Mouse (Mus musculus) embryonic facial prominence, embryonic 15.5 days (tissue): ENCODE measurements around the gene Nrm. TPM values are rescaled to one million over a fixed set of nuclear protein-coding genes. Genes with fewer than 3 reads are reported as not detected.

ENCODE experiments used
- ATAC-seq: fragments of 200-750 bp; cut with Nextera tagmentation; 2 replicates; pipeline ENCODE4 v1.8.0; 2017; ENCODE audit warnings: low read depth, moderate TSS enrichment; ENCODE audit not compliant: insufficient number of reproducible peaks, low FRiP score, low TSS enrichment
- H3K27ac ChIP-seq: fragments of 300-500 bp; sonication (generic); replicated peaks from 2 replicates; pipeline ENCODE4 v1.5.1; 2015; ENCODE audit warnings: mild to moderate bottlenecking, inconsistent platforms
- H3K27me3 ChIP-seq: fragments of 300-500 bp; sonication (generic); 2 replicates; pipeline ENCODE4 v1.6.1; 2015; ENCODE audit warnings: inconsistent platforms
- H3K36me3 ChIP-seq: fragments of 300-500 bp; sonication (generic); 2 replicates; pipeline ENCODE4 v1.6.1; 2015; ENCODE audit warnings: mild to moderate bottlenecking, inconsistent platforms
- H3K4me1 ChIP-seq: fragments of 300-500 bp; sonication (generic); 2 replicates; pipeline ENCODE4 v1.6.1; 2015; ENCODE audit warnings: inconsistent platforms
- H3K4me2 ChIP-seq: fragments of 300-500 bp; sonication (generic); replicated peaks from 2 replicates; pipeline ENCODE4 v1.6.1; 2015; ENCODE audit warnings: mild to moderate bottlenecking, inconsistent platforms
- H3K4me3 ChIP-seq: fragments of 300-500 bp; sonication (generic); replicated peaks from 2 replicates; pipeline ENCODE4 v1.5.1; 2015; ENCODE audit warnings: mild to moderate bottlenecking, inconsistent platforms
- H3K9ac ChIP-seq: fragments of 300-500 bp; sonication (generic); 2 replicates; pipeline ENCODE4 v1.6.1; 2015; ENCODE audit warnings: inconsistent platforms
- H3K9me3 ChIP-seq: fragments of 300-500 bp; sonication (generic); replicated peaks from 2 replicates; pipeline ENCODE4 v1.6.1; 2016; ENCODE audit warnings: inconsistent platforms
- WGBS: fragments of 180-500 bp; shearing (Covaris S2); methylation state at CpG from one replicate; pipeline ENCODE4 v1.1.7; 2015; 5-methylcytosine and 5-hydroxymethylcytosine counted together
- polyA plus RNA-seq: library from polyadenylated mRNA; unstranded; fragments of >200 nt; fragmentation: Nextera tagmentation; extraction: Ambion mirVana; gene quantifications from 2 replicates; pipeline ENCODE4 v1.2.1, GENCODE M21; 2015

Gene Nrm
- polyA plus RNA-seq, result 53.2 and 55.2 TPM in 2 replicates

- peak; percentile 89 for ATAC-seq
- under 1% methylated on average over 47 of the region's 47 CpGs for WGBS
- H3K4me1 ChIP-seq, result peaks cover 31% of the 10 kb centered on the region
Observed at GRCm38 (mm10) chr17:35861198-35861857, at the start of gene Nrm. Gene Nrm, plus strand, starts transcription at chr17:35861318.

DNA sequence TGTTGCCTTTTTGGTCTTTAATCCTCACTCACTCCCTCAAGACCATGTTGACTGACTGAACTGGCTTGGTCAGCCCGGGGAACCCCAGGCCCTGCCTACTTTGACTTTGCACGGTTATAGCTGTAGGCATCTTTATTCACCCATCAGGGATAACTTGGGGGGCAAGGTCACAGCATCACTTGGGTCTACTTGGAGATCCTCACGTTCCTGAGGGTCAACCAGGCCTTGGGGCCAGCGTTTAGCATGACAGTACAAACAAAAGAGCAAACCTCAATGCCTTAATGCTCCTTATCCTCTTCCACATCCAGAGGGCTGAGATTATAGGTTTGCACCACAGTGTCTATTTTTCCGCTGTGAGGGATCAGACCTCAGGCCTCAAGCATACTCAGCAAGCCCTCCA, 48.8 kb upstream of the Nrm start:
- no peak overlapping the region for H3K4me3 ChIP-seq
- no peak for ATAC-seq
- H3K27ac ChIP-seq, result peak overlapping the region; percentile 93
- H3K36me3 ChIP-seq, result no peaks in the 10 kb centered on the region
- H3K9ac ChIP-seq, result no peak overlapping the region
- WGBS, result 59% methylated on average over 5 of the region's 5 CpGs
- peaks cover 70% of the 10 kb centered on the region for H3K4me1 ChIP-seq
- no peak overlapping the region for H3K4me2 ChIP-seq
- no peaks in the 10 kb centered on the region for H3K27me3 ChIP-seq
- H3K9me3 ChIP-seq, result no peaks in the 10 kb centered on the region

More at GRCm38 (mm10) chr17:35861198-35861857, at the start of gene Nrm:
- Histone ChIP-seq H3K9me3 (no peaks in the 10 kb centered on the region), H3K4me2 (peak within 1 kb of the TSS; percentile 67), H3K27me3 (no peaks in the 10 kb centered on the region), H3K36me3 (peaks cover 16% of the 10 kb centered on the region), H3K9ac (peak within 1 kb of the TSS; percentile 79), H3K27ac (peak within 1 kb of the TSS; percentile 97), H3K4me3 (peak within 1 kb of the TSS; percentile 92)

DNA sequence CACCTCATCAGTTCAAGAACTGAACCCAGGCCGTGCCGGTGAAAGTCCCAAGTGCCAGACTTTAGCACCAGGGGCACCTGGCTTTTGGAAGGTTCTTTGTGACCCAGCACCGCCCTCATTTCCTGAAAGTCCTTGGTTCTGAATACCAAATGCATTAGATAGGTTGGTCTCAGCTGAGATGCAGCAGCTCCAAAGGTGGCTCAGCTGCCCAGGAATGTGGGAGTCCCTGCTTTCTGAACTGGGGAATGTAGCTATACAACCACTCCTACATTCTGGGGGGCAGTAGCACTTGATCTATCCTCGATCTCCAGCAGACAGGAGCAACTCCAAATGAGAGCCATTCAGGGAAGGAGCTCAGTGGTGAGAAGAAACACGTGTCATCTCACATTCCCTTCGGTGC, 48.4 kb upstream of the Nrm start:
- H3K27me3 ChIP-seq, result no peaks in the 10 kb centered on the region
- H3K4me3 ChIP-seq, result no peak overlapping the region
- H3K4me2 ChIP-seq, result peak overlapping the region; percentile 15
- no peak; the same call in 1 of the 2 replicates for ATAC-seq
- H3K4me1 ChIP-seq, result peaks cover 74% of the 10 kb centered on the region
- 41% methylated on average over 6 of the region's 6 CpGs for WGBS
- H3K27ac ChIP-seq, result peak overlapping the region; percentile 93
- no peaks in the 10 kb centered on the region for H3K36me3 ChIP-seq
- no peak overlapping the region for H3K9ac ChIP-seq
- H3K9me3 ChIP-seq, result no peaks in the 10 kb centered on the region

DNA sequence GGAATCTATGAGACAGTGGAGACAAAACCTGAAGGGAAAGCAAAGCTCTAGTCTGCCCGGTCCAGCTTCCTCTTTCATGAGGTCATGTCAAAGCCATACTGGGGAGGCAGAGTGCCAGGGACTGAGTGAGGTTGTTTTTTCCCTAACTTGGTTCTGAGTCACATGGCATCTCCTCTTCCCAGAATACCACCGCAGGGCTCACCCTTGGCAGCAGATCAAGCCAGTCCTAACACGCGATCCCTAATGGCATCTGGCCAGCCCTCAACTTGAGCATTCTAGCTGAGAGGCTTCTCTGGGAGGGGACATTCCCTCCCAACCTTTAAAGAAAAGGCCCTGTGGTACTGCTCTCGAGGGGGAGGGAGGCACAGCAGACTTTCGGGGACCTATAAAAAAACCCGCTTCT, 47.9 kb upstream of the Nrm start:
- Histone ChIP-seq H3K4me3 (no peak overlapping the region), H3K4me1 (peaks cover 70% of the 10 kb centered on the region), H3K36me3 (no peaks in the 10 kb centered on the region), H3K27me3 (no peaks in the 10 kb centered on the region), H3K9ac (no peak overlapping the region), H3K27ac (peak overlapping the region; percentile 93), H3K9me3 (no peaks in the 10 kb centered on the region), H3K4me2 (peak overlapping the region; percentile 15)
- peak; percentile 83 for ATAC-seq
- 14% methylated on average over 7 of the region's 7 CpGs for WGBS

GRCm38 (mm10) chr17:35813653-35814052, 47.5 kb upstream of the Nrm start:
- 56% methylated on average over 7 of the region's 7 CpGs for WGBS
- Histone ChIP-seq H3K4me1 (peaks cover 66% of the 10 kb centered on the region), H3K27ac (peak overlapping the region; percentile 93), H3K27me3 (no peaks in the 10 kb centered on the region), H3K9me3 (no peaks in the 10 kb centered on the region), H3K4me3 (no peak overlapping the region), H3K4me2 (peak overlapping the region; percentile 15; the same call in 1 of the 2 replicates), H3K9ac (no peak overlapping the region), H3K36me3 (no peaks in the 10 kb centered on the region)
- ATAC-seq, result peak; percentile 13; the same call in 1 of the 2 replicates

- Histone ChIP-seq H3K4me1 (peaks cover 65% of the 10 kb centered on the region), H3K27ac (peak overlapping the region; percentile 75), H3K9me3 (no peaks in the 10 kb centered on the region), H3K9ac (no peak overlapping the region), H3K27me3 (no peaks in the 10 kb centered on the region), H3K36me3 (no peaks in the 10 kb centered on the region), H3K4me3 (no peak overlapping the region), H3K4me2 (no peak overlapping the region)
- ATAC-seq, result no peak
- WGBS, result 43% methylated on average over 6 of the region's 6 CpGs
Observed at GRCm38 (mm10) chr17:35814678-35815077, 46.4 kb upstream of the Nrm start.

DNA sequence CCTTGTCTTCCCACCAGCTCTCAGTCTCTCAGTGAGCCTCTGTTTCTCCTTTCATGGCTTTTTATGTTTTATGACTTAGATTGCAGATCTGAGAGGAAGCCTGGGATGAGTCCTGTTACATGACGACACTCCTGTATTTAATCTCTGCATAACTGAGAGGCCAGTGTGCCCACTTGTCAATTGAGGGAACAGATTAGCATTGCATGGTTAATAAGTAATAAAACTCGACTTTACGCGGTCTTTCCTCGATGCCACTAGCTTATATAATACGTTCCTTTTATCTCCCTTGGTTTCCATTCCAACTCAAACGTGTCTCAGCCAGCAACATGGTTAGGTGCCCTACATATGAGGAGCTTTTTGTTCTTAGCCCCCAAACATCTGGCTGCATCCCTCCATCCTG, 45.3 kb upstream of the Nrm start:
- no peak overlapping the region for H3K4me3 ChIP-seq
- no peak overlapping the region for H3K9ac ChIP-seq
- peaks cover 63% of the 10 kb centered on the region for H3K4me1 ChIP-seq
- H3K27ac ChIP-seq, result 0 out of 2 replicates have a peak overlapping the region, but pooled peaks have one; percentile 3
- WGBS, result 53% methylated on average over 7 of the region's 7 CpGs
- no peaks in the 10 kb centered on the region for H3K36me3 ChIP-seq
- ATAC-seq, result no peak
- H3K9me3 ChIP-seq, result no peaks in the 10 kb centered on the region
- no peaks in the 10 kb centered on the region for H3K27me3 ChIP-seq
- no peak overlapping the region for H3K4me2 ChIP-seq

GRCm38 (mm10) chr17:35816686-35817085, 44.4 kb upstream of the Nrm start:
- no peak for ATAC-seq
- Histone ChIP-seq H3K4me2 (no peak overlapping the region), H3K4me3 (no peak overlapping the region), H3K4me1 (peaks cover 61% of the 10 kb centered on the region), H3K9ac (no peak overlapping the region), H3K36me3 (no peaks in the 10 kb centered on the region), H3K9me3 (no peaks in the 10 kb centered on the region), H3K27ac (peak overlapping the region; percentile 48), H3K27me3 (no peaks in the 10 kb centered on the region)
- 29% methylated on average over 11 of the region's 14 CpGs for WGBS

DNA sequence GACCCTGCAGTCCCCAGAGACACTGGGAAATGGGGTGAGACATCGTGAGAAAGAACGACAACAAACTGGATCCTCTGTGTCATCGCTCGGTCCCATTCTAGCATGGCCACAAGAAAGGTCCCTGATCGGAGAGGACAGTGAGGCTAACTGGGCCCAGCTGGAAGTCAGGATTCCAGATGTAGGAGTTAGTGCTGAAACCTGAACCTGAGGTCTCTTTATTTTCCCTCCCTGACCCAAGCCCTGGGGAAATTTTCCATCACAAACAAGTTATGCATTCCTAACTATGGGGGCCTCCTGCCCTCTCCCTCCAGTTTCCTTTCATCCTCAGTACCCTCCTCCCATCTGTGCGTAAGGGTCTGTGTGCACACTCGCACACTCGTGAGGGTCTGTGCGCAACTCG, 43.9 kb upstream of the Nrm start:
- Histone ChIP-seq H3K4me1 (peaks cover 61% of the 10 kb centered on the region), H3K9ac (no peak overlapping the region), H3K27ac (peak overlapping the region; percentile 63), H3K27me3 (no peaks in the 10 kb centered on the region), H3K36me3 (no peaks in the 10 kb centered on the region), H3K4me2 (0 out of 2 replicates have a peak overlapping the region, but pooled peaks have one; percentile 6), H3K4me3 (no peak overlapping the region), H3K9me3 (no peaks in the 10 kb centered on the region)
- 21% methylated on average over 10 of the region's 10 CpGs for WGBS
- no peak for ATAC-seq

- no peaks in the 10 kb centered on the region for H3K36me3 ChIP-seq
- no peak overlapping the region for H3K9ac ChIP-seq
- 77% methylated on average over 5 of the region's 5 CpGs for WGBS
- H3K4me2 ChIP-seq, result no peak overlapping the region
- no peak overlapping the region for H3K4me3 ChIP-seq
- no peaks in the 10 kb centered on the region for H3K9me3 ChIP-seq
- no peak overlapping the region for H3K27ac ChIP-seq
- peaks cover 56% of the 10 kb centered on the region for H3K4me1 ChIP-seq
- H3K27me3 ChIP-seq, result no peaks in the 10 kb centered on the region
- no peak for ATAC-seq
Observed at GRCm38 (mm10) chr17:35820111-35820510, 41.0 kb upstream of the Nrm start.

GRCm38 (mm10) chr17:35821439-35822430, 39.4 kb upstream of the Nrm start, which contains the start of gene Ier3:
Gene Ier3, plus strand, starts transcription at chr17:35821684.
- Histone ChIP-seq H3K4me1 (peaks cover 42% of the 10 kb centered on the region), H3K9ac (peak within 1 kb of the TSS; percentile 72), H3K9me3 (no peaks in the 10 kb centered on the region), H3K27ac (peak within 1 kb of the TSS; percentile 92), H3K4me3 (peak within 1 kb of the TSS; percentile 69), H3K27me3 (no peaks in the 10 kb centered on the region), H3K36me3 (peaks cover 16% of the 10 kb centered on the region), H3K4me2 (peak within 1 kb of the TSS; percentile 94)
- under 1% methylated on average over 62 of the region's 62 CpGs for WGBS
- peak; percentile 80 for ATAC-seq
